45 mouse cellular contexts compared by ENCODE assay signal in the genomic region with DNA sequence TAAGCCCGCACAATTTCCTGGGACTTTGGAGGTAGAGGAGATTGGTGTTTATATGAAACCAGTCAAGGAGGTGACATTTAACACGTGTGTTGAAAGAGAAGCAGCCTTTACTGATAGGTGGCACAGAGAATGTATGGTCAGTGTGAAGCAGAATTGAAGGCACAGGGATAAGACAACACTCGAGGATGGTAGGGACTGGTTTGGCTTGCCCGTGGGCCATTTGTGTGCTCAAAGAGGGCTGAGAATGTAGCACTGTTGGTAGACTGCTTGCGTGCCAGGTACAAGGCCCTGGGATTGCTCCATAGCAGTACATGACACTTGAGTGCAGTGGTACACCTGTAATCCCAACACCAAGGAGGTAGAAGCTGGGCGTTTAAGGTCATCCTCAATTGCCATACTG. TPM values are rescaled to one million over a fixed set of nuclear protein-coding genes. Genes with fewer than 3 reads are reported as not detected.
"Had no signal": no experiment of that assay in that cellular context is flagged by ENCODE, and none has a peak within 500 bp of the region (broad histone marks: within the 10 kb centered on the region; RNA-seq: fewer than 3 reads in every experiment).

No protein-coding gene starts in this region.

- H3K4me1 ChIP-seq: limb, embryonic 13.5 days; neural tube, embryonic 12.5 days had no signal

- H3K4me2 ChIP-seq: limb, embryonic 12.5 days; limb, embryonic 13.5 days; limb, embryonic 15.5 days; liver, embryonic 11.5 days; liver, embryonic 15.5 days; lung, embryonic 14.5 days; lung, embryonic 15.5 days; midbrain, embryonic 11.5 days; midbrain, embryonic 12.5 days; midbrain, embryonic 13.5 days; midbrain, embryonic 15.5 days; neural tube, embryonic 12.5 days had no signal

- DNase-seq: left cerebral cortex, postnatal 4 days; liver, postnatal 0 days; lung, adult 18-20 months; lung, adult 2 months; lung, embryonic 14.5 days; lung, postnatal 10 days; lung, postnatal 14 days; lung, postnatal 36 days; lung, postnatal 4 days; midbrain, embryonic 14.5 days had no signal

- H3K4me3 ChIP-seq: left cerebral cortex, adult 2 months; limb, embryonic 10.5 days; limb, embryonic 12.5 days; limb, embryonic 13.5 days; limb, embryonic 15.5 days; liver, embryonic 12.5 days; liver, embryonic 15.5 days; lung, embryonic 15.5 days; megakaryocyte, embryonic 14.5 days; midbrain, embryonic 10.5 days; midbrain, embryonic 12.5 days; midbrain, embryonic 13.5 days; midbrain, embryonic 15.5 days; myocyte; neural tube, embryonic 12.5 days had no signal

- ATAC-seq: liver, embryonic 12.5 days; liver, postnatal 0 days; lung, postnatal 0 days; midbrain, embryonic 13.5 days; midbrain, embryonic 15.5 days; midbrain, embryonic 16.5 days had no signal

- H3K27me3 ChIP-seq: limb, embryonic 12.5 days; limb, embryonic 13.5 days; limb, embryonic 15.5 days; liver, embryonic 12.5 days; liver, embryonic 15.5 days; lung, embryonic 15.5 days; megakaryocyte, embryonic 14.5 days; midbrain, embryonic 12.5 days; midbrain, embryonic 13.5 days; midbrain, embryonic 15.5 days; neural tube, embryonic 12.5 days had no signal

- H3K27ac ChIP-seq: left cerebral cortex, adult 2 months; limb, embryonic 10.5 days; limb, embryonic 12.5 days; limb, embryonic 13.5 days; limb, embryonic 15.5 days; liver, embryonic 12.5 days; liver, embryonic 14.5 days; liver, embryonic 15.5 days; lung, embryonic 15.5 days; macrophage; midbrain, embryonic 10.5 days; midbrain, embryonic 12.5 days; midbrain, embryonic 13.5 days; midbrain, embryonic 15.5 days; neural tube, embryonic 12.5 days had no signal

- H3K9ac ChIP-seq: limb, embryonic 12.5 days; limb, embryonic 15.5 days; liver, embryonic 12.5 days; liver, embryonic 14.5 days; liver, embryonic 15.5 days; liver, postnatal 0 days; lung, embryonic 14.5 days; lung, embryonic 15.5 days; midbrain, embryonic 12.5 days; midbrain, embryonic 13.5 days; midbrain, embryonic 15.5 days; neural tube, embryonic 12.5 days had no signal

- H3K9me3 ChIP-seq: limb, embryonic 10.5 days; limb, embryonic 12.5 days; limb, embryonic 13.5 days; limb, embryonic 15.5 days; liver, embryonic 12.5 days; liver, embryonic 15.5 days; lung, embryonic 15.5 days; megakaryocyte, embryonic 14.5 days; midbrain, embryonic 10.5 days; midbrain, embryonic 12.5 days; midbrain, embryonic 13.5 days; midbrain, embryonic 15.5 days; neural tube, embryonic 12.5 days had no signal

RNA-seq across cellular contexts. Expression of a gene that starts 16.5 kb away (rescaled TPM):
- total RNA-seq: left cerebral cortex, adult 2 months; left cerebral cortex, postnatal 10 days; left cerebral cortex, postnatal 25 days; left cerebral cortex, postnatal 36 days; liver, adult 2 months; megakaryocyte-erythroid progenitor cell, adult 5-6 weeks; monocyte, adult 5-6 weeks had no signal
- polyA plus RNA-seq: limb, embryonic 10.5 days; limb, embryonic 11.5 days; limb, embryonic 12.5 days; limb, embryonic 14.5 days; limb, embryonic 15.5 days; liver, adult 2 months; liver, embryonic 11.5 days; liver, embryonic 12.5 days; liver, embryonic 14.5 days; liver, embryonic 15.5 days; liver, embryonic 16.5 days; liver, postnatal 0 days; lung, embryonic 14.5 days; macrophage; midbrain, embryonic 11.5 days; neural tube, embryonic 11.5 days; neural tube, embryonic 12.5 days had no signal

RNA-seq across cellular contexts. Expression of a gene that starts 46.8 kb away (rescaled TPM):
- total RNA-seq: left cerebral cortex, adult 2 months; left cerebral cortex, adult 8-10 months; left cerebral cortex, postnatal 14 days; left cerebral cortex, postnatal 25 days; left cerebral cortex, postnatal 36 days; liver, adult 2 months; megakaryocyte progenitor cell, adult 5-6 weeks; megakaryocyte, adult 5-6 weeks; megakaryocyte-erythroid progenitor cell, adult 5-6 weeks; monocyte, adult 5-6 weeks had no signal
- polyA plus RNA-seq: limb, embryonic 10.5 days; limb, embryonic 12.5 days; limb, embryonic 13.5 days; liver, adult 2 months; lung, embryonic 14.5 days had no signal
